17 mouse cellular contexts compared by ENCODE assay signal in the genomic region with DNA sequence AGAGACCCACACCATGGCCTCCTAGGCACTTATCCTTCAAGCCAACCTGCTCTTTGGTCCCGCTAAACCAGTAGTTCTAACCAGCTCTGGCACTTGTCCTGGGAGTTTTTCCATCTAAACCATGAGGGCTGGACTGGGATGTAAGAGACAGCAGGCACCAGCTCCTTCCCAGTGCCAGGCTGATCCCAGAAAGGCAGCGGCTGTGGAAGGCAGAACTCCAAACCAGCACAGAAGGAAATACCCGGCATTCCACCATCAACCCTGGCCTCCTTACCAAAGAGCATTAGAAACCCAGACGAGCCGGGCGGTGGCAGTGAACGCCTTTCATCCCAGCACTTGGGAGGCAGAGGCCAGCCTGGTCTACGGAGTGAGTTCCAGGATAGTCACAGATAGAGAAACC. TPM values are rescaled to one million over a fixed set of nuclear protein-coding genes. Genes with fewer than 3 reads are reported as not detected.
DNase-seq lines count a peak whose midpoint lies in the region; ATAC-seq and TF ChIP-seq lines count a peak whose summit lies in the region.
"Had no signal": no experiment of that assay in that cellular context is flagged by ENCODE, and none has a peak within 500 bp of the region (broad histone marks: within the 10 kb centered on the region; RNA-seq: fewer than 3 reads in every experiment).

No protein-coding gene starts in this region.

- H3K4me2 ChIP-seq in heart, postnatal 0 days (ENCODE audit: low read depth, low read length): no peak overlapping the region
- H3K4me2 ChIP-seq in midbrain, embryonic 11.5 days: no peak overlapping the region
- H3K4me2 ChIP-seq in midbrain, postnatal 0 days (ENCODE audit: low read depth, low read length, poor library complexity, severe bottlenecking): no peak overlapping the region
- H3K4me2 ChIP-seq in forebrain, embryonic 15.5 days (replicated peaks): no peak overlapping the region
- no peak overlapping the region for H3K4me2 ChIP-seq in stomach, embryonic 15.5 days

- ATAC-seq in heart, postnatal 0 days (ENCODE audit: insufficient read depth, low read depth): no peak
- no peak for ATAC-seq in midbrain, embryonic 11.5 days (ENCODE audit: low FRiP score)
- no peak for ATAC-seq in midbrain, postnatal 0 days (ENCODE audit: low FRiP score)
- ATAC-seq in forebrain, embryonic 15.5 days (replicated peaks): no peak
- ATAC-seq in stomach, embryonic 15.5 days (ENCODE audit: insufficient read depth, low FRiP score, low read depth): no peak
- ATAC-seq in megakaryocyte progenitor cell, adult 5-6 weeks (replicated peaks; ENCODE audit: poor library complexity): no peak
- ATAC-seq: CD4-positive, CD25-positive, alpha-beta regulatory T cell, adult 4 months had no signal

- 56% methylated on average over 8 of the region's 8 CpGs for WGBS in heart, postnatal 0 days
- 70% methylated on average over 8 of the region's 8 CpGs for WGBS in midbrain, embryonic 11.5 days
- WGBS in midbrain, postnatal 0 days: 50% methylated on average over 8 of the region's 8 CpGs
- 54% methylated on average over 8 of the region's 8 CpGs for WGBS in forebrain, embryonic 15.5 days
- 62% methylated on average over 8 of the region's 8 CpGs for WGBS in stomach, embryonic 15.5 days

- H3K27me3 ChIP-seq in heart, postnatal 0 days (ENCODE audit: control insufficient read depth, insufficient read depth, low read length): no peaks in the 10 kb centered on the region
- no peaks in the 10 kb centered on the region for H3K27me3 ChIP-seq in midbrain, embryonic 11.5 days (ENCODE audit: control insufficient read depth, insufficient read depth, low read length)
- H3K27me3 ChIP-seq in midbrain, postnatal 0 days (ENCODE audit: insufficient read depth, low read length): no peaks in the 10 kb centered on the region
- no peaks in the 10 kb centered on the region for H3K27me3 ChIP-seq in forebrain, embryonic 15.5 days
- no peaks in the 10 kb centered on the region for H3K27me3 ChIP-seq in stomach, embryonic 15.5 days (replicated peaks)

- peak overlapping the region; percentile 34 for H3K27ac ChIP-seq in heart, postnatal 0 days (ENCODE audit: low read depth)
- no peak overlapping the region for H3K27ac ChIP-seq in midbrain, embryonic 11.5 days (ENCODE audit: low read depth, low read length)
- no peak overlapping the region for H3K27ac ChIP-seq in midbrain, postnatal 0 days (ENCODE audit: low read depth, low read length)
- peak overlapping the region; percentile 49 for H3K27ac ChIP-seq in forebrain, embryonic 15.5 days (replicated peaks)
- peak overlapping the region; percentile 21; the same call in 1 of the 2 replicates for H3K27ac ChIP-seq in stomach, embryonic 15.5 days
- H3K27ac ChIP-seq: kidney, postnatal 0 days; left cerebral cortex, adult 2 months; macrophage had no signal

- H3K9me3 ChIP-seq in heart, postnatal 0 days (replicated peaks; ENCODE audit: control insufficient read depth, low read length): peaks cover 2% of the 10 kb centered on the region; the same call in 1 of the 2 replicates
- no peaks in the 10 kb centered on the region for H3K9me3 ChIP-seq in midbrain, embryonic 11.5 days (ENCODE audit: control insufficient read depth, low read length)
- no peaks in the 10 kb centered on the region for H3K9me3 ChIP-seq in midbrain, postnatal 0 days (ENCODE audit: low read length)
- no peaks in the 10 kb centered on the region for H3K9me3 ChIP-seq in forebrain, embryonic 15.5 days
- no peaks in the 10 kb centered on the region for H3K9me3 ChIP-seq in stomach, embryonic 15.5 days

- TF ChIP-seq EP300 in heart, postnatal 0 days (IDR thresholded peaks at IDR 0.05; ENCODE audit: low read depth): no peak

- DNase-seq in heart, postnatal 0 days (ENCODE audit: low spot score): no peak
- DNase-seq in heart, adult 18-20 months: no peak
- DNase-seq in midbrain, embryonic 11.5 days (ENCODE audit: low spot score, missing footprints): peak; percentile 85
- no peak for DNase-seq in midbrain, postnatal 0 days (ENCODE audit: low spot score)
- no peak for DNase-seq in embryo, embryonic 11 days
- DNase-seq: cerebellum, postnatal 10 days; gastrocnemius, postnatal 10 days; heart, postnatal 36 days; right cerebral cortex, adult 18-20 months had no signal

- H3K36me3 ChIP-seq in heart, postnatal 0 days (replicated peaks; ENCODE audit: control insufficient read depth, insufficient read depth, low read length): peaks cover 58% of the 10 kb centered on the region
- peaks cover 33% of the 10 kb centered on the region for H3K36me3 ChIP-seq in midbrain, embryonic 11.5 days (ENCODE audit: control insufficient read depth, insufficient read depth, low read length)
- H3K36me3 ChIP-seq in midbrain, postnatal 0 days (ENCODE audit: insufficient read depth, low read length): peaks cover 48% of the 10 kb centered on the region
- peaks cover 59% of the 10 kb centered on the region for H3K36me3 ChIP-seq in forebrain, embryonic 15.5 days
- H3K36me3 ChIP-seq in stomach, embryonic 15.5 days: peaks cover 54% of the 10 kb centered on the region

- TF ChIP-seq CTCF in heart, postnatal 0 days (IDR thresholded peaks at IDR 0.05; ENCODE audit: low read depth): no peak
- no peak for TF ChIP-seq CTCF in midbrain, postnatal 0 days (IDR thresholded peaks at IDR 0.05)

- no peak overlapping the region for H3K9ac ChIP-seq in heart, postnatal 0 days (replicated peaks; ENCODE audit: low read depth, low read length)
- no peak overlapping the region for H3K9ac ChIP-seq in midbrain, embryonic 11.5 days (ENCODE audit: low read length)
- no peak overlapping the region for H3K9ac ChIP-seq in midbrain, postnatal 0 days (replicated peaks; ENCODE audit: low read length, poor library complexity, severe bottlenecking)
- H3K9ac ChIP-seq in forebrain, embryonic 15.5 days (replicated peaks): no peak overlapping the region
- H3K9ac ChIP-seq in stomach, embryonic 15.5 days: no peak overlapping the region

- H3K4me3 ChIP-seq in heart, postnatal 0 days (ENCODE audit: low read depth, low read length): no peak overlapping the region
- no peak overlapping the region for H3K4me3 ChIP-seq in midbrain, embryonic 11.5 days (ENCODE audit: low read depth, low read length)
- H3K4me3 ChIP-seq in midbrain, postnatal 0 days (ENCODE audit: low read depth, low read length): no peak overlapping the region
- H3K4me3 ChIP-seq in forebrain, embryonic 15.5 days: no peak overlapping the region
- H3K4me3 ChIP-seq in stomach, embryonic 15.5 days (replicated peaks): no peak overlapping the region
- H3K4me3 ChIP-seq: left cerebral cortex, adult 2 months had no signal

- H3K4me1 ChIP-seq in heart, postnatal 0 days (ENCODE audit: control insufficient read depth, insufficient read depth): no peaks in the 10 kb centered on the region
- H3K4me1 ChIP-seq in midbrain, embryonic 11.5 days (ENCODE audit: control insufficient read depth, insufficient read depth, low read length): no peaks in the 10 kb centered on the region
- no peaks in the 10 kb centered on the region for H3K4me1 ChIP-seq in midbrain, postnatal 0 days (ENCODE audit: insufficient read depth, low read length)
- peaks cover 11% of the 10 kb centered on the region for H3K4me1 ChIP-seq in forebrain, embryonic 15.5 days
- peaks cover 10% of the 10 kb centered on the region for H3K4me1 ChIP-seq in stomach, embryonic 15.5 days

RNA-seq across cellular contexts. Expression of a gene that starts 9.0 kb away (rescaled TPM):
- 2.6 and 7.2 TPM in 2 replicates for total RNA-seq in heart, postnatal 0 days (2014; rRNA removed; ENCODE audit: low replicate concordance)
- 4.2 and 4.6 TPM in 2 replicates for polyA plus RNA-seq in heart, postnatal 0 days (2015; fragmentation: Nextera tagmentation; extraction: Ambion mirVana)
- 1 to 10 TPM; 5.9 to 7.2 TPM for total RNA-seq in heart, adult 18-20 months (2021)
- 8.0 and 9.5 TPM in 2 replicates for polyA plus RNA-seq in midbrain, embryonic 11.5 days (2014; fragmentation: Nextera tagmentation; extraction: Ambion mirVana)
- total RNA-seq in midbrain, postnatal 0 days (2014; rRNA removed): 23.8 and 39.0 TPM in 2 replicates
- polyA plus RNA-seq in midbrain, postnatal 0 days (2015; fragmentation: Nextera tagmentation; extraction: Ambion mirVana): 24.8 and 26.1 TPM in 2 replicates
- 12.9 and 13.0 TPM in 2 replicates for polyA plus RNA-seq in forebrain, embryonic 15.5 days (2015; fragmentation: Nextera tagmentation; extraction: Ambion mirVana)
- 10.8 and 12.1 TPM in 2 replicates for polyA plus RNA-seq in stomach, embryonic 15.5 days (2015; fragmentation: Nextera tagmentation; extraction: Ambion mirVana)
- total RNA-seq in megakaryocyte progenitor cell, adult 5-6 weeks (2015): 72.0 and 74.5 TPM in 2 replicates
- 56.5 and 61.1 TPM in 2 replicates for total RNA-seq in megakaryocyte progenitor cell, adult 5-6 weeks (2017)

RNA-seq across cellular contexts. Expression of a gene that starts 12.1 kb away (rescaled TPM):
- 83.2 and 87.5 TPM in 2 replicates for total RNA-seq in heart, postnatal 0 days (2014; rRNA removed; ENCODE audit: low replicate concordance)
- 33.4 and 38.4 TPM in 2 replicates for polyA plus RNA-seq in heart, postnatal 0 days (2015; fragmentation: Nextera tagmentation; extraction: Ambion mirVana)
- 10 to 100 TPM; 64.5 to 79.0 TPM for total RNA-seq in heart, adult 18-20 months (2021)
- polyA plus RNA-seq in midbrain, embryonic 11.5 days (2014; fragmentation: Nextera tagmentation; extraction: Ambion mirVana): 98.7 and 99.2 TPM in 2 replicates
- 219 and 233 TPM in 2 replicates for total RNA-seq in midbrain, postnatal 0 days (2014; rRNA removed)
- polyA plus RNA-seq in midbrain, postnatal 0 days (2015; fragmentation: Nextera tagmentation; extraction: Ambion mirVana): 107 and 124 TPM in 2 replicates
- polyA plus RNA-seq in forebrain, embryonic 15.5 days (2015; fragmentation: Nextera tagmentation; extraction: Ambion mirVana): 132 and 133 TPM in 2 replicates
- 98.3 and 107 TPM in 2 replicates for polyA plus RNA-seq in stomach, embryonic 15.5 days (2015; fragmentation: Nextera tagmentation; extraction: Ambion mirVana)
- 269 and 306 TPM in 2 replicates for total RNA-seq in megakaryocyte progenitor cell, adult 5-6 weeks (2015)
- 260 and 284 TPM in 2 replicates for total RNA-seq in megakaryocyte progenitor cell, adult 5-6 weeks (2017)

RNA-seq across cellular contexts. Expression of a gene that starts 18.2 kb away (rescaled TPM):
- not detected in 2 replicates for total RNA-seq in heart, postnatal 0 days (2014; rRNA removed; ENCODE audit: low replicate concordance)
- polyA plus RNA-seq in heart, postnatal 0 days (2015; fragmentation: Nextera tagmentation; extraction: Ambion mirVana): not detected in 2 replicates
- total RNA-seq in heart, adult 18-20 months (2021): 1 to 10 TPM in 1 of 2 experiments, not detected in 1; 1.6 TPM
- 0.19 and 0.33 TPM in 2 replicates for polyA plus RNA-seq in midbrain, embryonic 11.5 days (2014; fragmentation: Nextera tagmentation; extraction: Ambion mirVana)
- not detected in 2 replicates for total RNA-seq in midbrain, postnatal 0 days (2014; rRNA removed)
- polyA plus RNA-seq in midbrain, postnatal 0 days (2015; fragmentation: Nextera tagmentation; extraction: Ambion mirVana): 0.23 TPM in 1 of 2 replicates, not detected in the other
- polyA plus RNA-seq in forebrain, embryonic 15.5 days (2015; fragmentation: Nextera tagmentation; extraction: Ambion mirVana): 0.15 TPM in 1 of 2 replicates, not detected in the other
- 0.79 and 1.2 TPM in 2 replicates for polyA plus RNA-seq in stomach, embryonic 15.5 days (2015; fragmentation: Nextera tagmentation; extraction: Ambion mirVana)
- 7.7 and 9.6 TPM in 2 replicates for total RNA-seq in megakaryocyte progenitor cell, adult 5-6 weeks (2015)
- total RNA-seq in megakaryocyte progenitor cell, adult 5-6 weeks (2017): 2.7 TPM in 2 replicates
- total RNA-seq: gastrocnemius, postnatal 10 days; heart, postnatal 36 days had no signal

RNA-seq across cellular contexts. Expression of a gene that starts 32.8 kb away (rescaled TPM):
- total RNA-seq in heart, postnatal 0 days (2014; rRNA removed; ENCODE audit: low replicate concordance): 1.5 TPM in 1 of 2 replicates, not detected in the other
- 0.33 and 0.38 TPM in 2 replicates for polyA plus RNA-seq in heart, postnatal 0 days (2015; fragmentation: Nextera tagmentation; extraction: Ambion mirVana)
- total RNA-seq in heart, adult 18-20 months (2021): 1 to 10 TPM; 2.0 to 7.5 TPM
- not detected in 2 replicates for polyA plus RNA-seq in midbrain, embryonic 11.5 days (2014; fragmentation: Nextera tagmentation; extraction: Ambion mirVana)
- total RNA-seq in midbrain, postnatal 0 days (2014; rRNA removed): 0.16 and 0.47 TPM in 2 replicates
- polyA plus RNA-seq in midbrain, postnatal 0 days (2015; fragmentation: Nextera tagmentation; extraction: Ambion mirVana): 1.4 and 1.6 TPM in 2 replicates
- 1.0 and 1.4 TPM in 2 replicates for polyA plus RNA-seq in forebrain, embryonic 15.5 days (2015; fragmentation: Nextera tagmentation; extraction: Ambion mirVana)
- polyA plus RNA-seq in stomach, embryonic 15.5 days (2015; fragmentation: Nextera tagmentation; extraction: Ambion mirVana): 0.58 and 0.87 TPM in 2 replicates
- total RNA-seq in megakaryocyte progenitor cell, adult 5-6 weeks (2015): 3.9 and 5.8 TPM in 2 replicates
- 6.7 and 8.5 TPM in 2 replicates for total RNA-seq in megakaryocyte progenitor cell, adult 5-6 weeks (2017)
- polyA plus RNA-seq: neural tube, embryonic 11.5 days had no signal

RNA-seq across cellular contexts. Expression of a gene that starts 42.6 kb away (rescaled TPM):
- total RNA-seq in heart, postnatal 0 days (2014; rRNA removed; ENCODE audit: low replicate concordance): 0.19 TPM in 1 of 2 replicates, not detected in the other
- polyA plus RNA-seq in heart, postnatal 0 days (2015; fragmentation: Nextera tagmentation; extraction: Ambion mirVana): 0.65 and 0.90 TPM in 2 replicates
- 1 to 10 TPM; 3.0 to 3.9 TPM for total RNA-seq in heart, adult 18-20 months (2021)
- polyA plus RNA-seq in midbrain, embryonic 11.5 days (2014; fragmentation: Nextera tagmentation; extraction: Ambion mirVana): 0.25 and 0.38 TPM in 2 replicates
- 0.47 and 4.7 TPM in 2 replicates for total RNA-seq in midbrain, postnatal 0 days (2014; rRNA removed)
- polyA plus RNA-seq in midbrain, postnatal 0 days (2015; fragmentation: Nextera tagmentation; extraction: Ambion mirVana): 1.6 and 2.3 TPM in 2 replicates
- 0.88 and 0.91 TPM in 2 replicates for polyA plus RNA-seq in forebrain, embryonic 15.5 days (2015; fragmentation: Nextera tagmentation; extraction: Ambion mirVana)
- polyA plus RNA-seq in stomach, embryonic 15.5 days (2015; fragmentation: Nextera tagmentation; extraction: Ambion mirVana): 2.2 and 2.8 TPM in 2 replicates
- total RNA-seq in megakaryocyte progenitor cell, adult 5-6 weeks (2015): 36.2 and 39.4 TPM in 2 replicates
- 47.0 and 60.3 TPM in 2 replicates for total RNA-seq in megakaryocyte progenitor cell, adult 5-6 weeks (2017)
- polyA plus RNA-seq: neural tube, embryonic 11.5 days had no signal

Comparison
In these comparisons a context has a peak if more than half of its experiments do, and no peak if none do; other contexts are left out.
1. H3K27ac ChIP-seq: peak in heart, postnatal 0 days (single experiment), forebrain, embryonic 15.5 days (single experiment) and stomach, embryonic 15.5 days (single experiment); none in midbrain, embryonic 11.5 days (single experiment) and midbrain, postnatal 0 days (single experiment).